Mouse (Mus musculus): Measurements from ENCODE around the gene Brpf3.
A peak's percentile ranks its signal among the peaks of the same experiment; 100 is the strongest.
"Not testable (repeated sequence)": the region's sequence is repeated elsewhere in the genome, so short reads cannot be mapped to it uniquely, and the experiment has no call there.

The Brpf3 gene

DNA sequence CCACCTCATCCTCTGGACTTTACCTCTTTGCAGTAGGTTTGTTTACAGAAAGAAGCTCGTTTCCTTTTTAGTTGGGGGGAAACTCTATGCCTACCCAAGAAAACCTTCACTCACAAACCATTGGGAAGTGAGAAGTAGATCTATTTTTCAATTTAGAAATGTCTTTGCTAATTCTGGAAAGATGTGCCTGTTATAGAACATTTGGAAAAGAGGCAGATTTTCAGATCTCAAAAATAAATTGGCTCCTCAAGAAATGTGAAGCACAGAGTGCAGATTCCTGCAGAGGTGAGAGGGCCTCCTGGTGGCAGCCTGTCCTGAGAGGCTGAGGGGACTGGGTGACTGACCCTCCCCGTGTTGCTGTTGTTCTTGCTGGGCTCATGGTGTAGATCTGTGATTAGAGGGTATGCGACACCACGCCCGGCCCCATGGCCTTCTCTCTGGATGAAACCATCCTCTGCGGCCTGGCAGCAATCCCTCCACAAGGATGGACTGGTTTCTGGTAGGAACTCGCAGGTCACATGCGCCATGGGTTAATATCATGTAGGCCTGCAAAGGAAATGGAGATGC, 26.9 kb downstream of the Brpf3 start:
- DNase-seq (ENCODE audit: low spot score) = no peak

DNA sequence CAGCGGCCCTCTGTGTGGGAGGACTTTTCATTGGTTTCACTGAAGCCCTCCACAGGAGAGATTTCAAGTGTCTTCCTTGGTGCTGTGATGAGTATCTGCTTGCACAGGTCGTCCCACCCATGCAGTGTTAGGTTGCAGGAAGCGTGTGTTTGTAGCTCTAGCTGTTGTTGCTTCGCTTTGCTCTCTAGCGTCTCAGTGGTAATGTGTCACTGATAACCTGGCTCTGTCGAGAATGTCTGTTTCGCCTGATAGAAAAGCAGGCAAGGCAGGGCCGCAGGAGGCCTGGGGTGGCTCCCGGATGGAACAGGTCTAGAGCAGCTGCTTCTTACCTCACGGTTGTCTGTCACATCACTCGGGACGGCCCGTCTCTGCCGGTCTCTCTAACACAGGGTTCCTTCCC, 28.2 kb downstream of the Brpf3 start:
- no peak for DNase-seq (ENCODE audit: low spot score)

DNA sequence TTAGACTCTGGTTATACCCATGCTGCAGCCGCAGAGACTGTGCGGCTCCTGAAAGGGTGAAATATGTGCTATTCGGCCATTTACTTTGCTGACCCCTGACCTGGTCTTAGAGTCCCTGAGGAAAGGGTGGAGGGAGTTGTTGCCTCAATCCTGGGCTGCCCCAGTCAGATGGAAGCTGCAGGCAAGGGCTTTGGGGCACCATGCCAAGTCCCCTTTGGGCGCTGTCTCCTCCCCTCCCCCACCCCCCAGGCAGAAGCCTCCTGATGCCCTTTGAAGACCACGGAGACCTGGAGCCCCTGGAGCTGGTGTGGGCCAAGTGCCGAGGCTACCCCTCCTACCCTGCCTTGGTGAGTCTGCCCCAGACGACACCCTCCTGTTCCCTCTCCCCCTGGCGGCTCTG, 30.2 kb downstream of the Brpf3 start:
- DNase-seq (ENCODE audit: low spot score) = no peak

DNA sequence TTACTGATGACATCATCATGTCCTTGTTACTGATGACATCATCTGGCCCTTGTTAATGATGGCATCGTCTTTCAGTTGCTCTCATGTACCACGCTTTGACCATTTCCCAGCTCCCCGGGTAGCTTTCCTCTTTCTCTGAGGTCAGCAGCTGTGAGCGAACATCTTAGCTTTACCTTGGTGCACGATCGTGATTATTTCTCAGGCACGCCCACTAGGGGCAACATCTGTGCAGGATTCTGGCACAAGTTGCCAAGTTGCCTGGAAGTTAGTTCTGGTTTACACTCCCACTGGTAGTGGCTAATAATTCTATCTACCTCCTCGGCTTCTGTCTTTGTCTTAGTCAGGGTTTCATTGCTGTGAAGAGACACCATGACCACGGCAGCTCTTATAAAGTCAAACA, 31.1 kb downstream of the Brpf3 start:
- no peak for DNase-seq (ENCODE audit: low spot score)

DNA sequence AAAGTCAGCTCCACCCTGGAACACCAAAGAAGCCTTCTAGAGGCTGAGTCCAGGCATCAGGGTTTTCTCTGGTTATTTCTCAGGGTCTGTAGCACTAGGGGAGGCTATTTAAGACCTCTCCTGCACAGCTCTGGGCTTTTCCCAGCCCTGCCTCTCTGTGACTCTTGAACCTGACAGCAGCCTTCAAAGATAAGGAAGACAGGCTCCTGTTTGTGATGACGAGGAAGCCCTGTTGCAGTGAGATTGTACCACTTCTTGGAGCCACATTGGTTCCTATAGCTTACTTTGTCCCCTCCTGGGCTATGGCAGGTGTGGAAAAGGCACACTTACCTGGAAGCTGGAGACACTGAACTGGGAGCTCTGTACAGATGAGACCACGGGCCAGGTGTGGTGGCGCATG, 32.0 kb downstream of the Brpf3 start:
- DNase-seq (ENCODE audit: low spot score) = no peak

DNA sequence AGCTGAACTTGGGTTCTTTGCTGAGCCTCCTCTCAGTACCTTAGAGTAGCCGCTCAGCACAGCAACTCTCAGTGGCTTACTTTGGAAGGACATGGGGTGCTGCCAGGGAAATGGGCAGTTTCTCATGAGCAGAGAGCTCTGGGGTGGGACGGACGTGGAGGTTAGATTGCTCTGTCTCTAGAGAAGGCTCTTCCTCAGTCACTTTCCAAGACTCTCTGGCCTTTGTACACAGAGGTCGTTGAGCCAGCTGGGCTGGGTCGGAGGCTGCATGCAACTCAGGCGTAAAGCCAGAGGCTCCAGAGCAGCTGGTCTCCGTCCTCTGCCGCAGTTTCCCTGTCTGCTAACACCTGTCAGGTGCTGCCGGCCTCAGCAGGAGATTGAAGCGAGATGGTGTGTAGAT, 33.8 kb downstream of the Brpf3 start:
- DNase-seq (ENCODE audit: low spot score) = no peak

DNA sequence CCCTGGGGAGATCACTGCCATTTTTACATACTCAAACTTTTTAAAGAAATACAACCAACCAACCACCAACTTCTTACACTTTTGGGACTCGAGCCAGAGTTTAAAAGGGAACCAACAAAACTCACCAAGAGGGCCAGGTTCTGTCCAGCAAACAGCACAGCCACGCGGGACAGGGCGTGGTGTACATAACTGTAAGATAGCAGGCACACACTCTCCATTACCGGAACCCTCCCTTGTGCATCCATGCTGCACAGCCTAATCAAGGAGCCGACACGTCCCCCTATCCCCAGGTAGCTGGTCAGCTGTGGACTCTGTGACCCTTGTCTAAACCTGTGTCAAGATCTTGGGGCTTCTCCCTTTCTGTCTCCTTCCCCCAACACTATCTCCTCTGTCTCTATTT, 37.0 kb downstream of the Brpf3 start:
- no peak for DNase-seq (ENCODE audit: low spot score)

DNA sequence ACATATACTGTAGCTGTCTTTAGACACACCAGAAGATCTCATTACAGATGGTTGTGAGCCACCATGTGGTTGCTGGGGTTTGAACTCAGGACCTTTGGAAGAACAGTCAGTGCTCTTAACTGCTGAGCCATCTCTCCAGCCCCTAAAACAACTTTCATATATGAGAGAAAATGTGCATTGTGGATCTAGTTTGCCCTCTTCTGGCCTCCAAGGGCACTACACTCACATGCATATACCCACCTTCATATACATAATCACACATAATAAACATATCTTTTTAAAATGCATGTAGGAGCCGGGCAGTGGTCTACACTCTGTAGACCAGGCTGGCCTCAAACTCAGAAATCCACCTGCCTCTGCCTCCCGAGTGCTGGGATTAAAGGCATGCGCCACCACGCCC, 41.1 kb downstream of the Brpf3 start:
- not testable (repeated sequence) for DNase-seq (ENCODE audit: low spot score)

DNA sequence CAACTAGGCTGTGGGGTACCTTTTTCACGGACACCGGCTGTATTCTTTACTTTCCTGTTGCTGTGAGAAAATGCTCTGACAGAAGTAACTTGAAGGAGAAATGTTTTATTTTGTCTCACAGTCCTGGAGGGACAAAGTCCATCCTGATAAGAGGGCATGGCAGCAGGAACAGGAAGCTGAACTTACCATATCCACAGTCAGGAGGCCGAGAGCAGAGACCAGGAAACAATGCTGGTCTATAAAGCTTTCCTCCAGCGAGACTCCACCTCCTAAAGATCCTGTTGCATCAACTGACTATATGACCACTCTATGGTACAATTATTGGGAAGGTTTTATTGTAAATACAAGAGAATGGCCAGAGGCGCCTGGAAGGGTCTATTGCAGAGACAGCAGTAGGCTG, 42.8 kb downstream of the Brpf3 start:
- no peak for DNase-seq (ENCODE audit: low spot score)

DNA sequence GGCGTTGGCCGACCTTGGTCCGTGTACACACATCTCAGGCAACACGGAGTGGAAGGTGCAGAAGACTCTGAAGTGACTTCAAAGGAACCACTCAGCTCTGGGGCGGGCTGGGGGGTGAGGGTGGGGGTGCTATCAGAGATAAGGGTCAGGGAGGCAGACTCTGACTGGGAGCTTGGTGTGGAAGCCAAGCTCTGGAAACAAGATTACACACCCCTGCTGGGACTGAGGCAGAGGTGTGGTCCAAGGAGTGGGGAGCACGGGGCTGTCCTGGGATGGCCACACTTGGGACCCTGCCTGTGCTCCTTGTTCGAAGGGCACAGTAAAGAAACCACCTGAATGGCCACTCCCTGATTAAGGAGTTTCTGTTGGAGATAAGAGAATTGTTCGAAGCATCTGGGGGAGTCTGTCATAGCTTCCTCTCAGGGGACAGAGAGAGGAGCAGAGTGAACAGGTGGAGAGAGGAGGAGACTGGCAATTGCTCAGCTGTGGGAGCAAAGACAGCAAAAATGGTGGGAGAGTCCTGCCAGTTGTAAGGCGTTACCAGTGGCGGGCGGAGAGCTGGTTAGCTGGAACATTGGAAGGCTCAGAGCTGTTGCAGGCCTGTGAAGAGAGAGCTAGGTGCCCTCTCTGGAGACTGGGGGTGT, 46.2 kb downstream of the Brpf3 start:
- DNase-seq (ENCODE audit: low spot score) = no peak

DNA sequence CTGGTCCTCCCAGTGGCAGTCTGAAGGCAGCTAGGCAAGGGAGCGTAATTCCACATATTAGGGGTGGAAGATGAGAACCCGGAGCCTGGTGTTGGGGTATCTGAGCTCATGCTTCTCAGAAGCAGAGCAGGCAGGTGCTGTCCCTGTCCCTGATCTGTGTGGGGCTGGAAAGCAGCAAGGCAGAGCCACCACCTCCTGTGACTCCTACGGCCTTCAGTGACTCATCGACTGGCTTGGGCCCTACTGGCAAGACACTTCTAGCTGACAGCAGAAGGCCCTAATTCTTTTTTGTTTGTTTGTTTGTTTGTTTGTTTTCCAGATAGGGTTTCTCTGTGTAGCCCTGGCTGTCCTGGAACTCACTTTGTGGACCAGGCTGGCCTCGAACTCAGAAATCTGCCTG, 49.6 kb downstream of the Brpf3 start:
- DNase-seq (ENCODE audit: low spot score) = no peak

DNA sequence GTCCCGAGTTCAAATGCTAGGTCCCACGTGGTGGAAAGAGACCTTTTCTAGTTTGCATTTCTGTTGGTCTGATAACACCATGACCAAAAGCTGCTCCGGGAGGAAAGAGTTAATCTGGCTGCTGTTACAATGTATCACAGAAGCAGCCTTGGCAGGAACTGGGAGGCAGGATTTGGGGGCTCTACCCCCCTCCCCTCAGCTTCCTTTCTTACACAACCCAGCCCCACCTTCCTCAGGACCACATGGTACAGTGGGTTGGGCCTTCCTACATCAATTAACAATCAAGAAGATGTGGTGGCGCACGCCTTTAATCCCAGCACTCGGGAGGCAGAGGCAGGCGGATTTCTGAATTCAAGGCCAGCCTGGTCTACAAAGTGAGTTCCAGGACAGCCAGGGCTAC, 53.5 kb downstream of the Brpf3 start:
- no peak for DNase-seq (ENCODE audit: low spot score)

DNA sequence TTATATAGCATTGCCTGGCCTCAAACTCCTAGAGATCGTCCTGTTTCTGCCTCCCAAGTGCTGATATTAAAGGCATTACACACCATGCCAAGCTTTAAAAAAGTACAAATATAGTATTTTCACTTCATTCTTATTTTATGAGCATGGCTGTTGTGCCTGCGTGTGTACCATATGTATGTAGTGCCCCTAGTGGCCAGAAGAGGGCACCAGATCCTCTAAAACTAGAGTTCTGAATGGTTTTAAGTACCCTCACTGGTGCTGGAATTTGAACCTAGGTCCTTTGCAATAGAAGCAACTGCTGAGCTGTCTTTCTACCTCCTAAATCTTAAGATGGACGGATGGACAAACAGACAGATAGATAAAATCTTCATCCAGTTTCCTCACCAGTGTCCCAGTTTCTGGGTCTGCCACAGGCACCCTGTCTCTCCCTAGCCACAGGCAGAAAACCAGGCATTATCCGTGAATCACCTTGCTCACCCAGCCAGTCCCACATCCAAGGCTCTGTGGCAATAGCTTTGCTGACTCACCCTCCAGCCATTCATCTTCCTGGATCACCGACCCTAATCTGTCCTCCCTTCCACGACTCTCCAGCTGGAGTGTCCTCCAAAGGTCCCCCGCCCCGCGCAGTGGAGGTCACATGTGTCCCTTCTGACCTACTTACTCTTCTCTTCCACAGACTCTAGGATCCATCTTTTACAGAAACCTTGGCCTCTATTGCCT, 54.4 kb downstream of the Brpf3 start:
- peak; percentile 58 for DNase-seq (ENCODE audit: low spot score)

DNA sequence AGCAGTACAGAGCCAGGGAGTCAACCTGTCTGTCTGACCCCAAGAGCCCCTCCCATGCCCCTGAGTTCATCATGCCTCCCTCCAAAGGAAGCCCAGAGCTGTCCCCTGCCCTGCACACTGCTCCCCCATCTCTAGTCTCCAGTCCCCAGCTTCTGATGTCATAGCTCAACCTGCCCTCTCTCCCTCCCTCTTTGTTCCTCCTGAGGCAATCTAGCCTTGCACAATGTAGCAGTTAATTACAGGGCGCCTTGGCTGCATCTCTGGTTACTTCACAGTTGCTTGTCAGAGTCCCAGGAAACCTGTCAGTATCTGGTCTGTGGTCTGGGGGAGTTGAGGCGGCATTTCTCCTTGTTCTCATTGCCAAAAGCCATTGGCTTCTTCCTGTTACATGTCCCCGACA, 55.1 kb downstream of the Brpf3 start:
- no peak for DNase-seq (ENCODE audit: low spot score)

DNA sequence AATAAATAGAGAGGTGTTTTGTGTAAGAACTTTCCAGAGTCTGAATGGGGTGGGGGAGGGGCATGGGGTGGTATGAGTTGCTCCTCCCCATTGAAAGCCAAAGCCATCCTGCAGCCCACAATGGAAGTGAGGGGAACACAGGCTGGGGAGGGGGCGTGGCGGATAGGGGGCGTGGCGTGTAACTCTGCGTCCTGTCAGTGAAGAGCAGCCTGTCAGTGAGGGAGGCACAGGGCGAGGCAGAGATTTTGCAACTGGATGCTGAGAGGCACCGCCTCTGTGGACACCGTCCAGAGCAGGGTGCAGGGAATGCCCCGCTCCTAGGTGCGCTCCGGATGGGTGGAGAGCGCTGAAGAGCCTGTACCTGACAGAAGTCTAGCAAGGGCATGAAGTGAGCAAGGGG, 57.3 kb downstream of the Brpf3 start, which contains the start of gene Pnpla1:
Gene Pnpla1 (plus strand): TSS at position 207 of the 400 bp plus-strand sequence.
- DNase-seq (ENCODE audit: low spot score) = peak; percentile 26

DNA sequence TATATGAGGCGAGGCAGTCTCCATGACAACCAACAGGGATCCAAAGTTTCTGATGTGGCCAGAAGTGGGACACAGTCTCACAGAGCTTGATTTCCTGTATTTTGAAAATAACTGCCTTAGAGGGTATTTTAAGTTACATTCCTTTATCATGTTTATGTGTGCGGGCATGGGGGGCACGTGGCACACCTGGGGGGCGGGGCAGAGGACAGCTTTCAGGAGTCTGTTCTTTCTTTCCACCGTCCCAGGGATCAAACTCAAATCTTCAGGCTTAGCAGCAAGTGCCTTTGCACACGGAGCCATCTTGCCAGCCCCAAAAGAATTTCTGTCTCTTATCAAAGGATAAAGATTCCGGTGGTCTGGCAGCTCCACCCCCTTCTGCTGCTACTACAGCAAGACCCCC, 63.0 kb downstream of the Brpf3 start:
- no peak for DNase-seq (ENCODE audit: low spot score)

DNA sequence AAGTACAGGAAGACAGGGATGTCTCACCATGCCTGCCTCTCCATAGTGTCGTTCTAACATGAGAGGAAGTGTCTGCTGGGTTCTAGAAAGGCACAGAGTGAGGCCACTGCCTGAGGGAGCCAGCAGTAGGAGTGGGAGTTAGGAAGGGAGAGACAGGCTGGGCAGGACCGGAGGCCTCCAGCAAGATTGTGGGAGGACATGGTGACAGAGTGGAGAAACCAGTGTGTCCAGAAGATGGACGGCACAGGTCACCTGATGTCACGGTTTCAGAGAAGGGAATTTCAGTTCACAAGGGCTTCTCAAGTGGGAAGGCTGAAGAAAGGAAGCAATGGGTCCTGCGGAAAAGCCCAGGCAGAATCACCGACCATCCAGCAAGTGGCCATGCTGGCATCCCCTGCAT, 63.6 kb downstream of the Brpf3 start:
- DNase-seq (ENCODE audit: low spot score) = no peak

DNA sequence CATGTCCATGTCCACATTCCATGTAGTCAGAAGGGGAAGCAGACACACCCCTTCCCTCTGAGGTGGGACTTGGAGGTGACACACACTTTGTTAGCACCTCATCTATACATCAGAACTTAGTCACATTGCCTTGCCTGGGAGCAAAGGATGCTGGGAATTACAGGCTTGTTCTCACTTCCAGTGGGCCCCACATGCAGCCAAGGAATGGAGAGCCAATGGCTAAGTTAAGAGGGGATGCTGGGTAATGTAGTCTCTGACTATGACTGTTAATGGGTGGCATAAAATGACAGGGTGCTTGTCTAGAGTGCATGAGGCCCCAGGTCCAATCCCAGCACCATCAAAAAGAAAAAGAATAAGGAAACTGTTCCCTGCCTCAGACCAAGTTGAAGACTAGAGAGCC, 66.0 kb downstream of the Brpf3 start:
- no peak for DNase-seq (ENCODE audit: low spot score)

DNA sequence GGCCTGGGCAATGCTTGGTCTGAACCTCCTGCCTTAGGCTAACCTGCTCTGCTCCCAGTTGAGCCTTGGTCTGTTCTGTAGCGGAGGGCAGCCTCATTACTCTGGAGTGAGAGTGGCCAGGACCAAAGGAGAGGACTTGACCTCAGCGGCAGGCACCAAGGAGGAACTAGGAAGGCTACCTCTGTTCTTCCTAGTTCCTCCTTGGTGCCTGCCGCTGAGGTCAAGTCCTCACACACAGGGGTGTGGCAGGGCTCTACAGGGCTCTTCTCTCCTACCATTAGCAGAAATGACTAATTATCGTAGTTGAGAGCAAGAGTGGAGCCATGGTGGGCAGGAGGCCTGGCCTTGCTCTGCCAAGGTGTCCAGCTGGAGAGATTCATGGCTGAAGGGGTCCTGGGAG, 66.5 kb downstream of the Brpf3 start:
- DNase-seq (ENCODE audit: low spot score) = no peak

DNA sequence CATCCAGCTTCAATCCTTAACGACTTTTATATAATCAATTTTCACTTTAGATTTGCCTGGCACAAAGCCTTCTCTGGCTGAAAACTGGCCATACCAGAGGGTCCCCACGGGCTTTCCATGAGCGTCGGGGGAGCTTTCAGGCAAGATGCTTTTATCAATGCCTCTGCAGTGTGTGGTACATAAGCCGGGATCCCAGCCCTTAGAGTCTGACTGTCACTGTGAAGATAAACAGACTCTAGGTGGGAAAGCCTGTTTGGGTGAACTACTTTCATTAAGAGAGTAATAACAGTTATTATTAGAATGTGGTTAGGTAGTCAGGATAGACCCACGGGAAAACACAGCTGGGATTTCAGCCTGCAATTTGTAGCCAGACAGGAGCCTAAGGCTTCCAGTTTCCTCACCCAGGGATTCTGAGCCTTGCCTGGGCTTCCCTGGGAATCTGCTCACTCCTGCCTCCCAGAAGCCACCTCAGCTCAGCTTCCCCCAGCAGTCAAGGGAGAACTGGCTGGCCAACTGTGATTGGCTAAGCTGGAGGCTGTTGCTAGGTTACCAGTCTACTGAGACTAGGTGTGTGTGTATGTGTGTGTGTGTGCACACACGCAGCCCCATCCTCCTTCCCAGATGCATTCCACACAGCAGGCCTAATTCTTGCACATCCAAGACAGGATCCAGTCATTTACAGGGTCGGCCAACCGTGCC, 68.7 kb downstream of the Brpf3 start:
- peak; percentile 59 for DNase-seq (ENCODE audit: low spot score)

DNA sequence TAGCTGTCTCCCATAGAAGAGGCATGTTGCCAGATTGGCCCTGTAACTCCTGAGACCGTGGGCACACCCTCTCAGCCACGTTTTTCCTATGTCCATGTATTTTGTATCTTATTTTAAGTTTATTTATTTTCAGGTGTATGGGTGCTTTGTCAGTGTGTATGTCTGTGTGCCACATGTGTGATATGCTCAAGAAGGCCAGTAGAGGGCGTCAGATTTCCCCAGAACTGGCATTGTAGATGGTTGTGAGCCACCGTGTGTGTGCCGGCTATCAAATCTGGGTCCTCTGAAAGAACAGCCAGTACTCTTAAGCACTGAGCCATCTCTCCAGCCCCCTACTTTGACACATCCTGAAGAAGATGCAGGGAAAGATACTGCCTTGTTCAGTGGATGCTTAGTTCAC, 69.5 kb downstream of the Brpf3 start:
- no peak for DNase-seq (ENCODE audit: low spot score)

DNA sequence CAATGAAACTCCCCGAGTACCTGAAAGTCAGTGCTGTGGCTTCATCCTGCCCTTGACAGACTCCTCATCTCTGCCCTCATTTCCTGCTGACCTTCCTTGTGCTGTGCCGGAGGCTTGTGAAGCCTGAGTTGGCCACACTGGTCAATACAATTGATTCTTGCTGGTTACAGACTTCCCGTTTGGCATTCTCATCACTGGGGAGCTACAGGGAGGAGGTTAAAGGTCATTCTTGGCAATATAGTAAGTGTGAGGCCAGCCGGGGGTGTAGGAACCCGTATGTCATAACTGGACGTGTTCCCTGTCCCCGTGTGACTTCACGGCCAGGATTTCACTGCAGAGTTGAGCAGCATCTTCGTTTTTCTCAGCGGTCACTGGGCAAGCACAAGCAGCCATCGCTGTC, 70.9 kb downstream of the Brpf3 start:
- DNase-seq (ENCODE audit: low spot score) = no peak

DNA sequence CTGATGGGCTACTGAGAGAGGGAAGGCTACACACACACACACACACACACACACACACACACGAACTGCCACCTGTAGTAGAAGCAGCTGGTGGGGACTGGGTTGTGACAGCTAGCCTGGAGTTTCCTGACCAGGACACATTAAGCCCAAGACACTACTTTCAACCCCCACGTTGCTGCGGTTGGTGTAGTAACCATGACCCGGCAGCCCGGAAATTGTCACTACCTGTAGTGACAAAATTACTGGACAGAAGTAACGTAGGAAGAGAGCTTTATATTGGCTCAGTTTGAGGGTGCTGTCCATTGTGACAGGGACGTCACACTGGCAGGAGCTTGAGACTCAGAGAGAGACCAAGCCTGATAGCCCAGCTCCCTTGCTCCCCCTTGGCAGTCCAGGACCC, 71.4 kb downstream of the Brpf3 start:
- DNase-seq (ENCODE audit: low spot score) = no peak

All from retina, embryonic 14.5 days (tissue).